Mouse (Mus musculus) forebrain, postnatal 0 days (tissue): ENCODE data around the gene Gm20696. TPM values are rescaled to one million over a fixed set of nuclear protein-coding genes. Genes with fewer than 3 reads are reported as not detected.

Experiments
- ATAC-seq: fragments of 200-750 bp; cut with Nextera tagmentation; 2 replicates; pipeline ENCODE4 v1.8.0; 2017; ENCODE audit warnings: mild to moderate bottlenecking, moderate library complexity
- DNase-seq: peaks from one replicate; pipeline ENCODE4 v3.0.0-alpha.2; 2015
- H3K27ac ChIP-seq: fragments of 300-500 bp; sonication (generic); 2 replicates; pipeline ENCODE4 v1.5.1; 2014; ENCODE audit warnings: low read depth, mild to moderate bottlenecking, antibody characterized with exemption, low read length, moderate library complexity, mixed read lengths
- H3K27me3 ChIP-seq: fragments of 300-500 bp; sonication (generic); 2 replicates; pipeline ENCODE4 v1.6.1; 2014; ENCODE audit warnings: mild to moderate bottlenecking, low read length, mixed read lengths; ENCODE audit not compliant: insufficient read depth
- H3K36me3 ChIP-seq: fragments of 300-500 bp; sonication (generic); 2 replicates; pipeline ENCODE4 v1.6.1; 2014; ENCODE audit warnings: mild to moderate bottlenecking, moderate library complexity; ENCODE audit not compliant: insufficient read depth
- H3K4me1 ChIP-seq: fragments of 300-500 bp; sonication (generic); 2 replicates; pipeline ENCODE4 v1.6.1; 2014; ENCODE audit warnings: antibody characterized with exemption; ENCODE audit not compliant: insufficient read depth
- H3K4me2 ChIP-seq: fragments of 300-500 bp; sonication (generic); 2 replicates; pipeline ENCODE4 v1.6.1; 2014; ENCODE audit warnings: low read depth, mild to moderate bottlenecking, moderate library complexity
- H3K4me3 ChIP-seq: fragments of 300-500 bp; sonication (generic); 2 replicates; pipeline ENCODE4 v1.5.1; 2014; ENCODE audit warnings: low read depth, low read length, mixed read lengths
- H3K9ac ChIP-seq: fragments of 300-500 bp; sonication (generic); 2 replicates; pipeline ENCODE4 v1.6.1; 2014; ENCODE audit warnings: mild to moderate bottlenecking
- H3K9me3 ChIP-seq: fragments of 300-500 bp; sonication (generic); 2 replicates; pipeline ENCODE4 v1.6.1; 2016; ENCODE audit warnings: low read length
- CTCF ChIP-seq: sonication (generic); IDR thresholded peaks from 2 replicates; pipeline ENCODE4 v1.5.1; 2016; ENCODE audit warnings: antibody characterized with exemption, control low read depth, low read depth
- WGBS: fragments of 180-500 bp; shearing (Covaris S2); extraction: QIAGEN DNeasy Blood & Tissue Kit; methylation state at CpG from one replicate; pipeline ENCODE4 v1.1.7; 2014; 5-methylcytosine and 5-hydroxymethylcytosine counted together
- polyA plus RNA-seq: library from polyadenylated mRNA; unstranded; fragments of >200 nt; fragmentation: Nextera tagmentation; extraction: Ambion mirVana; gene quantifications from 2 replicates; pipeline ENCODE4 v1.2.1, GENCODE M21; 2015
- total RNA-seq: library from RNA; depleted of rRNA; stranded (reverse); fragments of >200 nt; gene quantifications from 2 replicates; pipeline ENCODE4 v1.2.3, GENCODE M21; 2014

The Gm20696 gene
- total and polyA plus RNA-seq, 2 experiments from 2014 or later = 2.2 to 2.6 TPM

- no peak overlapping the region for H3K4me2 ChIP-seq
Observed at GRCm38 (mm10) chr6:99446801-99447415, 219.7 kb downstream of the Gm20696 start.

GRCm38 (mm10) chr6:99443460-99443859 is 223.1 kb downstream of the Gm20696 start:
- no peak for DNase-seq
- Histone ChIP-seq H3K36me3 (no peaks in the 10 kb centered on the region), H3K4me2 (no peak overlapping the region), H3K4me1 (peaks cover 12% of the 10 kb centered on the region; the same call in 1 of the 2 replicates), H3K27me3 (no peaks in the 10 kb centered on the region), H3K4me3 (no peak overlapping the region), H3K9ac (no peak overlapping the region), H3K9me3 (no peaks in the 10 kb centered on the region), H3K27ac (no peak overlapping the region)
- 73% methylated on average over 5 of the region's 5 CpGs for WGBS
- no peak for TF ChIP-seq CTCF
- no peak for ATAC-seq

More at GRCm38 (mm10) chr6:99446801-99447415, 219.7 kb downstream of the Gm20696 start:
- Histone ChIP-seq H3K4me3 (no peak overlapping the region), H3K27me3 (no peaks in the 10 kb centered on the region), H3K9me3 (no peaks in the 10 kb centered on the region), H3K36me3 (no peaks in the 10 kb centered on the region), H3K9ac (no peak overlapping the region), H3K27ac (no peak overlapping the region), H3K4me1 (no peaks in the 10 kb centered on the region)
- TF ChIP-seq CTCF = no peak
- DNase-seq (no peak), ATAC-seq (no peak)
- 92% methylated on average over 12 of the region's 12 CpGs for WGBS

- Histone ChIP-seq H3K27ac (no peak overlapping the region), H3K36me3 (no peaks in the 10 kb centered on the region), H3K4me3 (no peak overlapping the region), H3K27me3 (no peaks in the 10 kb centered on the region), H3K9ac (no peak overlapping the region), H3K4me1 (peaks cover 12% of the 10 kb centered on the region; the same call in 1 of the 2 replicates), H3K9me3 (no peaks in the 10 kb centered on the region), H3K4me2 (no peak overlapping the region)
- DNase-seq = no peak
- no peak; the same call in 1 of the 2 replicates for ATAC-seq
- WGBS = 62% methylated on average over 7 of the region's 7 CpGs
- TF ChIP-seq CTCF = no peak
Observed at GRCm38 (mm10) chr6:99441100-99441499, 225.5 kb downstream of the Gm20696 start.

- Histone ChIP-seq H3K4me3 (no peak overlapping the region), H3K4me1 (peaks cover 12% of the 10 kb centered on the region; the same call in 1 of the 2 replicates), H3K27ac (no peak overlapping the region), H3K36me3 (no peaks in the 10 kb centered on the region), H3K4me2 (no peak overlapping the region), H3K9me3 (no peaks in the 10 kb centered on the region), H3K27me3 (no peaks in the 10 kb centered on the region), H3K9ac (no peak overlapping the region)
- ATAC-seq (no peak), DNase-seq (no peak)
- TF ChIP-seq CTCF = no peak
- WGBS = 88% methylated on average over 2 of the region's 2 CpGs
Observed at GRCm38 (mm10) chr6:99440606-99441005, 226.0 kb downstream of the Gm20696 start.

GRCm38 (mm10) chr6:99439878-99440361 is 226.7 kb downstream of the Gm20696 start:
- 5% methylated on average over 9 of the region's 9 CpGs for whole genome bisulfite sequencing
- Histone ChIP-seq H3K4me1 (peaks cover 12% of the 10 kb centered on the region; the same call in 1 of the 2 replicates), H3K4me2 (peak overlapping the region; percentile 13; the same call in 1 of the 2 replicates), H3K4me3 (no peak overlapping the region), H3K9me3 (no peaks in the 10 kb centered on the region), H3K36me3 (no peaks in the 10 kb centered on the region), H3K27ac (peak overlapping the region; percentile 43), H3K9ac (no peak overlapping the region), H3K27me3 (no peaks in the 10 kb centered on the region)
- no peak for DNase-seq
- ATAC-seq = peak; percentile 84
- TF ChIP-seq CTCF = no peak

- no peak for DNase-seq
- H3K27ac ChIP-seq = peak overlapping the region; percentile 43
- TF ChIP-seq CTCF = no peak
- no peaks in the 10 kb centered on the region for H3K9me3 ChIP-seq
- 9% methylated on average over 9 of the region's 9 CpGs for WGBS
- peak; percentile 23; the same call in 1 of the 2 replicates for ATAC-seq
- H3K36me3 ChIP-seq = no peaks in the 10 kb centered on the region; the same call in 1 of the 2 replicates
- peak overlapping the region; percentile 13; the same call in 1 of the 2 replicates for H3K4me2 ChIP-seq
- H3K9ac ChIP-seq = no peak overlapping the region
- no peak overlapping the region for H3K4me3 ChIP-seq
- no peaks in the 10 kb centered on the region for H3K27me3 ChIP-seq
- peaks cover 12% of the 10 kb centered on the region; the same call in 1 of the 2 replicates for H3K4me1 ChIP-seq
Observed at GRCm38 (mm10) chr6:99439214-99439877, 227.3 kb downstream of the Gm20696 start.

- no peaks in the 10 kb centered on the region for H3K27me3 ChIP-seq
- DNase-seq (no peak), ATAC-seq (no peak)
- no peak overlapping the region for H3K4me3 ChIP-seq
- H3K36me3 ChIP-seq = no peaks in the 10 kb centered on the region; the same call in 1 of the 2 replicates
- no peak overlapping the region for H3K4me2 ChIP-seq
- WGBS = 94% methylated on average over 6 of the region's 6 CpGs
- TF ChIP-seq CTCF = no peak
- no peaks in the 10 kb centered on the region for H3K9me3 ChIP-seq
- H3K27ac ChIP-seq = no peak overlapping the region
- no peak overlapping the region for H3K9ac ChIP-seq
- H3K4me1 ChIP-seq = peaks cover 12% of the 10 kb centered on the region; the same call in 1 of the 2 replicates
Observed at GRCm38 (mm10) chr6:99436371-99436770, 230.2 kb downstream of the Gm20696 start.
